Mouse (Mus musculus): ENCODE results near the gene Smim4. TPM values are rescaled to one million over a fixed set of nuclear protein-coding genes. Genes with fewer than 3 reads are reported as not detected.
A peak's percentile ranks its signal among the peaks of the same experiment; 100 is the strongest.

The Smim4 gene
- polyA plus RNA-seq, 1 experiment from 2014 or later = 118 TPM

GRCm38 (mm10) chr14:31145694-31146093, 16.9 kb upstream of the Smim4 start:
- Histone ChIP-seq H3K36me3 (ENCODE audit: insufficient read depth, low read length) (peaks cover 8% of the 10 kb centered on the region; the same call in 1 of the 2 replicates), H3K9me3 (ENCODE audit: low read length) (no peaks in the 10 kb centered on the region), H3K27me3 (replicated peaks; ENCODE audit: insufficient read depth, low read length) (no peaks in the 10 kb centered on the region), H3K27ac (ENCODE audit: low read length) (no peak overlapping the region), H3K9ac (replicated peaks; ENCODE audit: low read depth) (no peak overlapping the region), H3K4me2 (replicated peaks; ENCODE audit: low read depth, low read length) (no peak overlapping the region), H3K4me3 (ENCODE audit: low read depth, low read length) (no peak overlapping the region), H3K4me1 (ENCODE audit: insufficient read depth, low read depth, low read length) (no peaks in the 10 kb centered on the region)
- 86% methylated on average over 11 of the region's 11 CpGs for WGBS
- TF ChIP-seq EP300 (IDR thresholded peaks at IDR 0.05) = no peak
- TF ChIP-seq CTCF (IDR thresholded peaks at IDR 0.05) = no peak
- DNase-seq (ENCODE audit: low spot score) = no peak
- no peak for ATAC-seq

- H3K36me3 ChIP-seq (ENCODE audit: insufficient read depth, low read length) = peaks cover 18% of the 10 kb centered on the region; the same call in 1 of the 2 replicates
- no peaks in the 10 kb centered on the region for H3K4me1 ChIP-seq (ENCODE audit: insufficient read depth, low read depth, low read length)
- whole genome bisulfite sequencing = 95% methylated on average over 14 of the region's 14 CpGs
Measured at GRCm38 (mm10) chr14:31141011-31141410, 12.3 kb upstream of the Smim4 start.

GRCm38 (mm10) chr14:31140141-31140540, 11.4 kb upstream of the Smim4 start:
- TF ChIP-seq CTCF (IDR thresholded peaks at IDR 0.05) = no peak
- no peak for TF ChIP-seq EP300 (IDR thresholded peaks at IDR 0.05)
- no peak overlapping the region for H3K4me2 ChIP-seq (replicated peaks; ENCODE audit: low read depth, low read length)

More at GRCm38 (mm10) chr14:31141011-31141410, 12.3 kb upstream of the Smim4 start:
- no peak overlapping the region for H3K27ac ChIP-seq (ENCODE audit: low read length)
- H3K9me3 ChIP-seq (ENCODE audit: low read length) = no peaks in the 10 kb centered on the region
- no peak overlapping the region for H3K4me2 ChIP-seq (replicated peaks; ENCODE audit: low read depth, low read length)
- ATAC-seq (no peak), DNase-seq (ENCODE audit: low spot score) (no peak)
- no peak overlapping the region for H3K9ac ChIP-seq (replicated peaks; ENCODE audit: low read depth)
- H3K27me3 ChIP-seq (replicated peaks; ENCODE audit: insufficient read depth, low read length) = no peaks in the 10 kb centered on the region
- no peak overlapping the region for H3K4me3 ChIP-seq (ENCODE audit: low read depth, low read length)
- TF ChIP-seq EP300 (IDR thresholded peaks at IDR 0.05) (no peak), CTCF (IDR thresholded peaks at IDR 0.05) (no peak)

GRCm38 (mm10) chr14:31139666-31140065, 10.9 kb upstream of the Smim4 start:
- WGBS = 80% methylated on average over 12 of the region's 12 CpGs
- ATAC-seq = no peak
- no peaks in the 10 kb centered on the region for H3K4me1 ChIP-seq (ENCODE audit: insufficient read depth, low read depth, low read length)
- no peak overlapping the region for H3K4me3 ChIP-seq (ENCODE audit: low read depth, low read length)
- DNase-seq (ENCODE audit: low spot score) = no peak
- no peak overlapping the region for H3K9ac ChIP-seq (replicated peaks; ENCODE audit: low read depth)
- H3K9me3 ChIP-seq (ENCODE audit: low read length) = no peaks in the 10 kb centered on the region
- TF ChIP-seq EP300 (IDR thresholded peaks at IDR 0.05) (no peak), CTCF (IDR thresholded peaks at IDR 0.05) (no peak)
- no peaks in the 10 kb centered on the region for H3K27me3 ChIP-seq (replicated peaks; ENCODE audit: insufficient read depth, low read length)
- no peak overlapping the region for H3K4me2 ChIP-seq (replicated peaks; ENCODE audit: low read depth, low read length)
- H3K27ac ChIP-seq (ENCODE audit: low read length) = no peak overlapping the region
- H3K36me3 ChIP-seq (ENCODE audit: insufficient read depth, low read length) = peaks cover 24% of the 10 kb centered on the region; the same call in 1 of the 2 replicates

More at GRCm38 (mm10) chr14:31140141-31140540, 11.4 kb upstream of the Smim4 start:
- no peaks in the 10 kb centered on the region for H3K4me1 ChIP-seq (ENCODE audit: insufficient read depth, low read depth, low read length)
- H3K27me3 ChIP-seq (replicated peaks; ENCODE audit: insufficient read depth, low read length) = no peaks in the 10 kb centered on the region
- DNase-seq (ENCODE audit: low spot score) (no peak), ATAC-seq (no peak)
- H3K27ac ChIP-seq (ENCODE audit: low read length) = no peak overlapping the region
- H3K4me3 ChIP-seq (ENCODE audit: low read depth, low read length) = no peak overlapping the region
- peaks cover 24% of the 10 kb centered on the region; the same call in 1 of the 2 replicates for H3K36me3 ChIP-seq (ENCODE audit: insufficient read depth, low read length)
- no peaks in the 10 kb centered on the region for H3K9me3 ChIP-seq (ENCODE audit: low read length)
- H3K9ac ChIP-seq (replicated peaks; ENCODE audit: low read depth) = no peak overlapping the region
- WGBS = 87% methylated on average over 15 of the region's 15 CpGs

- Histone ChIP-seq H3K4me2 (replicated peaks; ENCODE audit: low read depth, low read length) (no peak overlapping the region), H3K4me3 (ENCODE audit: low read depth, low read length) (no peak overlapping the region), H3K4me1 (ENCODE audit: insufficient read depth, low read depth, low read length) (peaks cover 5% of the 10 kb centered on the region; the same call in 1 of the 2 replicates), H3K9me3 (ENCODE audit: low read length) (no peaks in the 10 kb centered on the region), H3K36me3 (ENCODE audit: insufficient read depth, low read length) (peaks cover 24% of the 10 kb centered on the region; the same call in 1 of the 2 replicates), H3K27ac (ENCODE audit: low read length) (no peak overlapping the region), H3K9ac (replicated peaks; ENCODE audit: low read depth) (no peak overlapping the region), H3K27me3 (replicated peaks; ENCODE audit: insufficient read depth, low read length) (no peaks in the 10 kb centered on the region)
- TF ChIP-seq EP300 (IDR thresholded peaks at IDR 0.05) (no peak), CTCF (IDR thresholded peaks at IDR 0.05) (no peak)
- ATAC-seq (peak; percentile 25; the same call in 1 of the 2 replicates), DNase-seq (ENCODE audit: low spot score) (peak; percentile 36)
- WGBS = 84% methylated on average over 9 of the region's 9 CpGs
Measured at GRCm38 (mm10) chr14:31138897-31139429, 10.2 kb upstream of the Smim4 start.

GRCm38 (mm10) chr14:31138219-31138896, 9.6 kb upstream of the Smim4 start:
- Histone ChIP-seq H3K27ac (ENCODE audit: low read length) (peak overlapping the region; percentile 62), H3K4me1 (ENCODE audit: insufficient read depth, low read depth, low read length) (peaks cover 9% of the 10 kb centered on the region; the same call in 1 of the 2 replicates), H3K9ac (replicated peaks; ENCODE audit: low read depth) (no peak overlapping the region), H3K27me3 (replicated peaks; ENCODE audit: insufficient read depth, low read length) (no peaks in the 10 kb centered on the region), H3K9me3 (ENCODE audit: low read length) (no peaks in the 10 kb centered on the region), H3K4me3 (ENCODE audit: low read depth, low read length) (no peak overlapping the region), H3K36me3 (ENCODE audit: insufficient read depth, low read length) (peaks cover 24% of the 10 kb centered on the region; the same call in 1 of the 2 replicates), H3K4me2 (replicated peaks; ENCODE audit: low read depth, low read length) (no peak overlapping the region)
- ATAC-seq (no peak), DNase-seq (ENCODE audit: low spot score) (no peak)
- WGBS = 79% methylated on average over 26 of the region's 35 CpGs
- TF ChIP-seq CTCF (IDR thresholded peaks at IDR 0.05) (no peak), EP300 (IDR thresholded peaks at IDR 0.05) (no peak)
